In the genomic region with DNA sequence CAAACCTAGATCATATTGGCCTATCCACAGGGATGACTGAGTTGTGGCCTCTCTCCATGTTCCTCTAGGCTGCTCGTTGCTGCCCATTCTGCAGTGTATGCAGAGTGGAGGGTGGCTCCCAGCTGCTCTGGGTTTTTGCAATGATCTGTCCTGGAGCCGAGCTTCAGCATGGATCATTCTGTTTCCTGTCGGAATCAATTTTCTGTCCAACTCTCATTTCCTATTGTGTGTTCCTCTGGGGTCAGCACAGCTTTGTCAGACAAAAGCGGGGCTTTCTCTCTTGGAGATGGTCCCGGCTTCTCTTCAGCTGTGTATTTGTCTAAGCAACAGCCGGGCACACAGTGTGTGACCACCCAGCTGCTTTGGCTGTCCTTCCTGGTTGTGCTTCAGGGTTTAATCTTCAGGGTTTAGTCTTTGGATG, we compare ENCODE assay signal across 12 mouse cellular contexts.
DNase-seq lines count a peak whose midpoint lies in the region; ATAC-seq and TF ChIP-seq lines count a peak whose summit lies in the region.
"Had no signal": no experiment of that assay in that cellular context is flagged by ENCODE, and none has a peak within 500 bp of the region (broad histone marks: within the 10 kb centered on the region; RNA-seq: fewer than 3 reads in every experiment).

No protein-coding gene starts in this region.

- no peak for ATAC-seq in heart, embryonic 13.5 days (ENCODE audit: extremely low read depth, insufficient number of reproducible peaks, low FRiP score, low TSS enrichment)
- peak; percentile 70; the same call in 1 of the 2 replicates for ATAC-seq in lung, embryonic 14.5 days (ENCODE audit: insufficient read depth)
- ATAC-seq in forebrain, postnatal 0 days, result peak; percentile 83
- peak; percentile 75 for ATAC-seq in midbrain, postnatal 0 days (ENCODE audit: low FRiP score)
- ATAC-seq: inflammation-experienced regulatory T-cells, adult 6 months; Patski had no signal

- WGBS in heart, embryonic 13.5 days, result 60% methylated on average over 6 of the region's 6 CpGs
- 28% methylated on average over 6 of the region's 6 CpGs for whole genome bisulfite sequencing in lung, embryonic 14.5 days
- WGBS in forebrain, postnatal 0 days, result 40% methylated on average over 6 of the region's 6 CpGs
- WGBS in midbrain, postnatal 0 days, result 25% methylated on average over 6 of the region's 6 CpGs

- peaks cover 34% of the 10 kb centered on the region for H3K4me1 ChIP-seq in heart, embryonic 13.5 days
- H3K4me1 ChIP-seq in lung, embryonic 14.5 days (ENCODE audit: insufficient read depth), result 0 out of 2 replicates have a peak, but pooled peaks cover 2% of the 10 kb centered on the region
- H3K4me1 ChIP-seq in forebrain, postnatal 0 days (ENCODE audit: insufficient read depth), result peaks cover 3% of the 10 kb centered on the region
- peaks cover 9% of the 10 kb centered on the region for H3K4me1 ChIP-seq in midbrain, postnatal 0 days (ENCODE audit: insufficient read depth, low read length)

- no peaks in the 10 kb centered on the region; the same call in 1 of the 2 replicates for H3K36me3 ChIP-seq in heart, embryonic 13.5 days
- no peaks in the 10 kb centered on the region for H3K36me3 ChIP-seq in lung, embryonic 14.5 days (ENCODE audit: insufficient read depth)
- H3K36me3 ChIP-seq in forebrain, postnatal 0 days (ENCODE audit: insufficient read depth), result no peaks in the 10 kb centered on the region
- no peaks in the 10 kb centered on the region for H3K36me3 ChIP-seq in midbrain, postnatal 0 days (ENCODE audit: insufficient read depth, low read length)

- no peak overlapping the region for H3K4me2 ChIP-seq in heart, embryonic 13.5 days
- H3K4me2 ChIP-seq in lung, embryonic 14.5 days, result no peak overlapping the region
- no peak overlapping the region for H3K4me2 ChIP-seq in forebrain, postnatal 0 days (ENCODE audit: low read depth)
- H3K4me2 ChIP-seq in midbrain, postnatal 0 days (ENCODE audit: low read depth, low read length, poor library complexity, severe bottlenecking), result peak overlapping the region; percentile 9; the same call in 1 of the 2 replicates
- H3K4me2 ChIP-seq: heart, embryonic 11.5 days had no signal

- no peak overlapping the region for H3K27ac ChIP-seq in heart, embryonic 13.5 days (replicated peaks)
- H3K27ac ChIP-seq in lung, embryonic 14.5 days (ENCODE audit: low read depth), result no peak overlapping the region
- peak overlapping the region; percentile 54; the same call in 1 of the 2 replicates for H3K27ac ChIP-seq in forebrain, postnatal 0 days (ENCODE audit: low read depth, low read length)
- H3K27ac ChIP-seq in midbrain, postnatal 0 days (ENCODE audit: low read depth, low read length), result peak overlapping the region; percentile 47; the same call in 1 of the 2 replicates

- H3K4me3 ChIP-seq in heart, embryonic 13.5 days, result no peak overlapping the region
- H3K4me3 ChIP-seq in lung, embryonic 14.5 days (ENCODE audit: low read depth, low read length), result no peak overlapping the region
- no peak overlapping the region for H3K4me3 ChIP-seq in forebrain, postnatal 0 days (ENCODE audit: low read depth, low read length)
- H3K4me3 ChIP-seq in midbrain, postnatal 0 days (ENCODE audit: low read depth, low read length), result no peak overlapping the region

- H3K9me3 ChIP-seq in heart, embryonic 13.5 days, result no peaks in the 10 kb centered on the region
- no peaks in the 10 kb centered on the region for H3K9me3 ChIP-seq in lung, embryonic 14.5 days (ENCODE audit: low read depth, low read length)
- H3K9me3 ChIP-seq in forebrain, postnatal 0 days (ENCODE audit: low read length), result no peaks in the 10 kb centered on the region
- H3K9me3 ChIP-seq in midbrain, postnatal 0 days (ENCODE audit: low read length), result no peaks in the 10 kb centered on the region

- no peak for DNase-seq in heart, adult 8-10 months (ENCODE audit: low spot score)
- peak; percentile 52 for DNase-seq in lung, embryonic 14.5 days
- DNase-seq in lung, adult 18-20 months, result no peak
- peak; percentile 54 for DNase-seq in forebrain, postnatal 0 days
- DNase-seq in midbrain, postnatal 0 days (ENCODE audit: low spot score), result peak; percentile 73
- no peak for DNase-seq in embryo, embryonic 10 days (ENCODE audit: low spot score)
- no peak for DNase-seq in cerebellum, postnatal 25 days
- DNase-seq: adrenal gland, adult 8-10 months had no signal

- H3K9ac ChIP-seq in heart, embryonic 13.5 days, result 0 out of 2 replicates have a peak overlapping the region, but pooled peaks have one; percentile 12
- H3K9ac ChIP-seq in lung, embryonic 14.5 days, result no peak overlapping the region
- no peak overlapping the region for H3K9ac ChIP-seq in forebrain, postnatal 0 days
- H3K9ac ChIP-seq in midbrain, postnatal 0 days (replicated peaks; ENCODE audit: low read length, poor library complexity, severe bottlenecking), result no peak overlapping the region

- TF ChIP-seq CTCF in lung, embryonic 14.5 days (IDR thresholded peaks at IDR 0.05; ENCODE audit: low read depth), result no peak
- TF ChIP-seq CTCF in forebrain, postnatal 0 days (IDR thresholded peaks at IDR 0.05; ENCODE audit: low read depth), result no peak
- no peak for TF ChIP-seq CTCF in midbrain, postnatal 0 days (IDR thresholded peaks at IDR 0.05)

- H3K27me3 ChIP-seq in heart, embryonic 13.5 days (replicated peaks), result no peaks in the 10 kb centered on the region
- H3K27me3 ChIP-seq in lung, embryonic 14.5 days (ENCODE audit: insufficient read depth, low read length), result no peaks in the 10 kb centered on the region
- no peaks in the 10 kb centered on the region for H3K27me3 ChIP-seq in forebrain, postnatal 0 days (ENCODE audit: insufficient read depth, low read length)
- H3K27me3 ChIP-seq in midbrain, postnatal 0 days (ENCODE audit: insufficient read depth, low read length), result no peaks in the 10 kb centered on the region
- H3K27me3 ChIP-seq: Patski had no signal

Comparison
In these comparisons a context has a peak if more than half of its experiments do, and no peak if none do; other contexts are left out.
1. DNase-seq: peak in lung, embryonic 14.5 days (single experiment), forebrain, postnatal 0 days (single experiment) and midbrain, postnatal 0 days (single experiment); none in heart, adult 8-10 months (single experiment), lung, adult 18-20 months (0 of 2), embryo, embryonic 10 days (single experiment) and cerebellum, postnatal 25 days (0 of 2).
2. H3K27ac ChIP-seq: peak in forebrain, postnatal 0 days (single experiment) and midbrain, postnatal 0 days (single experiment); none in heart, embryonic 13.5 days (single experiment) and lung, embryonic 14.5 days (single experiment).